Mouse (Mus musculus) ES-E14 (cell line): ENCODE data around the gene Gcm1. TPM values are rescaled to one million over a fixed set of nuclear protein-coding genes. Genes with fewer than 3 reads are reported as not detected.

Experiments used
- DNase-seq: peaks from one replicate; pipeline ENCODE4 v3.0.0-alpha.2; 2013; ENCODE audit warnings: low read depth, low spot score
- H3K27ac ChIP-seq: 2 replicates; pipeline ENCODE4 v1.5.1; 2012; ENCODE audit warnings: low read depth, mild to moderate bottlenecking, low read length, moderate library complexity, mixed read lengths; ENCODE audit not compliant: poor library complexity, insufficient read depth, severe bottlenecking
- H3K36me3 ChIP-seq: 2 replicates; pipeline ENCODE4 v1.6.1; 2012; ENCODE audit warnings: mild to moderate bottlenecking, low read length, moderate library complexity, mixed read lengths; ENCODE audit not compliant: control insufficient read depth, poor library complexity, insufficient read depth, severe bottlenecking
- H3K4me1 ChIP-seq, 2 experiments: fragments of 150-350 bp in 1 of 2; sonication (generic) in 1 of 2; 2 replicates each; pipeline ENCODE4 v1.6.1; 2012; ENCODE audit warnings: low read length in 2 of 2, mild to moderate bottlenecking in 1 of 2, mixed read lengths in 1 of 2; ENCODE audit not compliant: control insufficient read depth in 2 of 2, insufficient read depth in 2 of 2, poor library complexity in 1 of 2
- H3K4me3 ChIP-seq, 2 experiments: fragments of 150-350 bp in 1 of 2; sonication (generic) in 1 of 2; 2 replicates each; pipeline ENCODE4 v1.5.1; 2012; ENCODE audit warnings: low read length in 2 of 2, low read depth in 1 of 2, mild to moderate bottlenecking in 1 of 2, mixed read lengths in 1 of 2; ENCODE audit not compliant: insufficient read depth in 1 of 2, poor library complexity in 1 of 2, severe bottlenecking in 1 of 2
- H3K9ac ChIP-seq: 2 replicates; pipeline ENCODE4 v1.6.1; 2012; ENCODE audit warnings: low read depth, mild to moderate bottlenecking, low read length, mixed read lengths; ENCODE audit not compliant: poor library complexity, insufficient read depth, severe bottlenecking
- H3K9me3 ChIP-seq: fragments of 150-350 bp; sonication (generic); 2 replicates; pipeline ENCODE4 v1.6.1; 2012; ENCODE audit warnings: low read depth, mild to moderate bottlenecking, low read length; ENCODE audit not compliant: control insufficient read depth, insufficient read depth
- CHD2 ChIP-seq: IDR thresholded peaks from 2 replicates; pipeline ENCODE4 v1.6.1; 2014; ENCODE audit warnings: mild to moderate bottlenecking, low read depth, low read length, inconsistent platforms
- HCFC1 ChIP-seq: IDR thresholded peaks from 2 replicates; pipeline ENCODE4 v1.6.1; 2012; ENCODE audit warnings: low read length, inconsistent platforms, borderline replicate concordance; ENCODE audit not compliant: insufficient read depth
- MAFK ChIP-seq: IDR thresholded peaks from 2 replicates; pipeline ENCODE4 v1.6.1; 2014; ENCODE audit warnings: mild to moderate bottlenecking, low read depth, low read length, inconsistent platforms; ENCODE audit not compliant: insufficient read depth
- ZC3H11A ChIP-seq: IDR thresholded peaks from 2 replicates; pipeline ENCODE4 v1.6.1; 2012; ENCODE audit warnings: low read depth, mild to moderate bottlenecking, inconsistent platforms, low read length, borderline replicate concordance
- ZNF384 ChIP-seq: IDR thresholded peaks from 2 replicates; pipeline ENCODE4 v1.6.1; 2012; ENCODE audit warnings: low read depth, low read length, inconsistent platforms
- in situ Hi-C, 2 experiments: fragments of 600-800 bp; cut with MboI; formaldehyde crosslinking; loops; one replicate each; pipeline ENCODE4 v1.15.1; 2025; ENCODE audit warnings: low sequenced_read_pairs in 2 of 2, inconsistent platforms in 1 of 2; ENCODE audit not compliant: unreplicated experiment in 2 of 2
- total RNA-seq: library from RNA; depleted of rRNA; stranded (reverse); fragments of 300-350 nt; gene quantifications from 2 replicates; pipeline ENCODE4 v1.2.3, GENCODE M21; 2012; rRNA removed

Gene Gcm1
- 0.48 and 1.4 TPM in 2 replicates for total RNA-seq

DNA sequence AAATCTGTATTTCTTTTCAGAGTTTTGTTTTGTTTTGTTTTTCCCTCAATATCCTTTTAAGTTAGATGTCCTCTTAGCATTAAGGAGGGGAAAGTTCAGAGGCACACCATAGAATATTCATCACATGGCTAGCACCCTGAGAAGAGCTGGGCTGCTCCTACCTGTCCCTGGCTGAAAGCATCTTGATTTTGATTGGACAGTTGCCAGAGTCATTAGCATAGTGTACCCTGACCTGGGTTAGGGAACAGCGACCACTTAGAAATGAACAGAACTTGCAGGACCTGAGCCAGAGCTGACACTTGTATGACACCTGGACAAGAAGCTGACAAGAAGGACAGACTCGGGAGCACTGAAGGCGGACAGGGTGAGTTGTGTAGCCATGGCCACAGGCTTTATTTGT lies at the start of gene Gcm1:
Gene Gcm1 (plus strand): TSS at position 248 of the 400 bp plus-strand sequence.
- no peak for DNase-seq
- Histone ChIP-seq H3K4me1 (peaks cover 8 to 14% of the 10 kb centered on the region in 2 experiments; a peak in 3 of 4 replicates), H3K9ac (no peak within 1 kb of the TSS), H3K27ac (no peak within 1 kb of the TSS; the same call in 1 of the 2 replicates), H3K4me3 (0 out of 4 replicates have a peak within 1 kb of the TSS, but pooled peaks of 1 of the 2 experiments have one; percentile 5), H3K9me3 (no peaks in the 10 kb centered on the region), H3K36me3 (no peaks in the 10 kb centered on the region)
- in situ Hi-C loops = no loop called here
- TF ChIP-seq ZNF384 (no peak), MAFK (no peak), CHD2 (no peak), ZC3H11A (no peak), HCFC1 (no peak)

DNA sequence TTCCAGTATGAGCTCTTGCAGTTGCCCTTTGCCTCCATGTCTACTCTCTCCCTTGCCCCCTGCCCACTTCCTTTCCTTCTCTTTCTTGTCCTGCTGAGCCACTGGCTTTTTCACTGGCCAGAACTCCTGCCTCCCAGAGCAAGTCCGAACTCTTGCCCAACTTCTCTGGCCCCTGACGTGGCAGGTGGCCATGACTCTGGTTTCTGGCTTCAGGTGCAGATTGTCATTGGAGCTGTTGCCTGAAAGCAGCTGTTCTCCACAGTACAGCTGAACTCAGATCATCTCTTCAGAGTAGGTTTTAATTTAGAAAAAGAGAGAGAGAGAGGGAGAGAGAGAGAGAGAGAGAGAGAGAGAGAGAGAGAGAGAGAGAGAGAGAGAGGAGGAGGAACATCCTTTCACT lies 48.4 kb upstream of the Gcm1 start:
- DNase-seq = no peak
- Histone ChIP-seq H3K27ac (no peak overlapping the region), H3K4me3 (no peak overlapping the region), H3K9me3 (no peaks in the 10 kb centered on the region), H3K4me1 (peaks cover 3 to 4% of the 10 kb centered on the region in 2 experiments; a peak in 2 of 4 replicates), H3K9ac (no peak overlapping the region), H3K36me3 (no peaks in the 10 kb centered on the region)
- TF ChIP-seq CHD2 (no peak), ZC3H11A (no peak), HCFC1 (no peak), MAFK (no peak), ZNF384 (no peak)
- in situ Hi-C loops = no loop called here

DNA sequence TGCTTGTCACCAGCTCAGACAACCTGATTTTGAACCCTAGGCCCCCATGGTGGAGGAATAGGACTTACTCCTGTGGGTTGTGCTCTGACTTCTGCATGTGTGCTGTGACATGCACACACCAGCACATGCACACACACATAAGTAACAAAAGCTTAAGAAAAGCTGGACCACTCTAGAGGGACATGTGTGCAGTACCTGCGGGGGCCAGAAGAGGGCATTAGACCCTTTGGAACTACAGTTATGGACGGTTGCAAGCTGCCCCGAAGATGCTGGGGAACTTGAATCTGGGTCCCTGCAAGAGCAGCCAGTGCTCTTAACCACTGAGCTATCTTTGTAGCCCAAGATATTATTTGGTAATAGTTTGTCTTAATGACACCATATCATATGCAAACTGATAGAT lies 46.2 kb upstream of the Gcm1 start:
- H3K36me3 ChIP-seq = no peaks in the 10 kb centered on the region
- in situ Hi-C loops = no loop called here
- H3K9me3 ChIP-seq = no peaks in the 10 kb centered on the region
- peak; percentile 40 for DNase-seq
- no peak overlapping the region for H3K27ac ChIP-seq
- no peak overlapping the region for H3K9ac ChIP-seq
- H3K4me3 ChIP-seq = no peak overlapping the region
- no peak for TF ChIP-seq HCFC1
- TF ChIP-seq ZNF384 = no peak
- no peak for TF ChIP-seq CHD2
- TF ChIP-seq ZC3H11A = peak; percentile 30; the same call in 1 of the 2 replicates
- no peak for TF ChIP-seq MAFK
- H3K4me1 ChIP-seq = no peaks in the 10 kb centered on the region

DNA sequence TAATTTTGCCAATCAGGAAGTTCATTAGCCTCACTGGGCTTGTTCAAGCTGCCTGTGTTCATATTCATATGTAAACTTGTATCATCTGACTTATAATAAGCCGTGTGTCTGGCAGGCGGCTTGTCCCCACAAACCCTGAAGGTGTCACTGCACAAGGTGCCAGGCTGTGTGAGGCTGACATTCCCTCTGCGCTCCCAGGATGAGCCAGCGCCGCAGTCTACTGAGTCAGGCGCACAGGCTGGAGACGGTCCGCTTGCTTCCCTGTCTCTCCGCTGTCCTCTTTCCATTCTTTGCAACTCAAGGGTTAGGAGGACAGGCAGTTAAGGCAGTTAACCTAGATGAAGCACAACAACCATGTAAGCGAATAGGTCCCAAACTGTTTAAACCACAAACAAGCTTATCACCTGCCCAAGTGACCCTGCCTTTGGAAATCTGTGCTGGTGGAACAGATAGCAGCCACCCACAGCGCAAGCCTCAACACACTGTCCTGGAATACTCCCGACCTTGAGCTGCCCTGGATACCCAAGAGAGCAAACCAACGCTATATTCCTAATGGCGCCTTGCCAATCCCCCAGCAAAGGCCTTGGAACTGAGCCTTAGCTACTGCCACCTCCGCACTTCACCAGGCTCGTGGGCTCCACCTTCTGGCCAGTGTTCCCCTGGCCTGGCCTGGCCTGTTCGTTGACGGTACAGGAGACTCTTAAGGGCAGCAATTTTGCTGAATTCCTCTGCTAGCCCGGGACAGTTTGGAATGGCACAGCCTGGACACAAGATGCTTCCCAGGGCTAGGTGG lies 45.3 kb upstream of the Gcm1 start:
- Histone ChIP-seq H3K36me3 (no peaks in the 10 kb centered on the region), H3K4me1 (no peaks in the 10 kb centered on the region), H3K4me3 (peak overlapping the region; percentile 0 to 52; a peak in 3 of 4 replicates), H3K27ac (no peak overlapping the region), H3K9ac (no peak overlapping the region), H3K9me3 (no peaks in the 10 kb centered on the region)
- TF ChIP-seq ZC3H11A (peak; percentile 16; the same call in 1 of the 2 replicates), ZNF384 (no peak), CHD2 (no peak), MAFK (peak; percentile 84), HCFC1 (no peak)
- no peak for DNase-seq
- in situ Hi-C loops = no loop called here
